In the genomic region with DNA sequence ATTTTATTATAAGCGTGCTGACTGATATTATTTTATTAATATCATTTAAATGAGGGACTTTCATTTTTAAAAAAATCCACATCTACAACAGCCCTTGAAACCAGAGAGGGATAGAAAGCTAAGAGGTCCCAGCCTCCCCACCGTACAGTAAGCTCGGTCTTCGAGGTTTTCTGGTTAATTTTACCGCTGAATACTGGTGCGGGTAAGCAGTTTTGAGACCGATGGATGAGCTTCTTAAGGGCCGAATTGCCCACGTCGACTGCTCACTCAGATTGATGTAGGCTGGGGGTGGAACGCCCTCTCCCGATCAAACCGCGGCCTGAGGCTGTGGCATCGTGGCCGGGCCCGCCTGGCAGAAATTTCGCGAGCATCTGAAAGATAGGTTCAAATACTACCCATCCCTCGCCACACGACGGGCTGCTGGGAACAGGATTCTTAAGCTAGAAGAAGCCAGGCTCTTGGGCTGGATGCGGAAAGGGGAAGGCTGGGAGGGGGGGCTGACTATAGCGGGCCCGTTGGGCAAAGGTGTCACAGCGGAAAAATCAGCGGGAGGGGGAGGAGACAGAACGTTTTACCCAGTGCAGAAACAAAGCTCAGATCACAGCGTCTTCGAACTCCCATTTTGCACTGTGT, we compare ENCODE assay signal across 8 mouse cellular contexts. TPM values are rescaled to one million over a fixed set of nuclear protein-coding genes. Genes with fewer than 3 reads are reported as not detected.
DNase-seq lines count a peak whose midpoint lies in the region; ATAC-seq lines count a peak whose summit lies in the region.
"Had no signal": no experiment of that assay in that cellular context is flagged by ENCODE, and none has a peak within 500 bp of the region (broad histone marks: within the 10 kb centered on the region; RNA-seq: fewer than 3 reads in every experiment).

No protein-coding gene starts in this region.

- no peak for ATAC-seq in megakaryocyte, adult 5-6 weeks (ENCODE audit: poor library complexity, severe bottlenecking)
- ATAC-seq in hindbrain, embryonic 14.5 days (ENCODE audit: low FRiP score), result no peak
- no peak for ATAC-seq in neural tube, embryonic 12.5 days (ENCODE audit: low FRiP score, low read depth)

- DNase-seq in embryo, embryonic 11 days, result peak; percentile 16
- no peak for DNase-seq in hindbrain, embryonic 14.5 days (ENCODE audit: low spot score)
- no peak for DNase-seq in frontal cortex, postnatal 25 days (ENCODE audit: low spot score in 2 of 2)
- DNase-seq in right cerebral cortex, postnatal 25 days, result no peak

- peaks cover 57% of the 10 kb centered on the region for H3K4me1 ChIP-seq in megakaryocyte, embryonic 14.5 days
- peaks cover 48% of the 10 kb centered on the region for H3K4me1 ChIP-seq in hindbrain, embryonic 14.5 days (replicated peaks; ENCODE audit: control insufficient read depth, insufficient read depth, low read length)
- peaks cover 44% of the 10 kb centered on the region for H3K4me1 ChIP-seq in neural tube, embryonic 12.5 days

- peak overlapping the region; percentile 98 for H3K27ac ChIP-seq in hindbrain, embryonic 14.5 days
- no peak overlapping the region; the same call in 1 of the 2 replicates for H3K27ac ChIP-seq in neural tube, embryonic 12.5 days

- peak overlapping the region; percentile 83 for H3K4me2 ChIP-seq in hindbrain, embryonic 14.5 days (replicated peaks)
- H3K4me2 ChIP-seq in neural tube, embryonic 12.5 days (replicated peaks), result peak overlapping the region; percentile 86

- 2% methylated on average over 30 of the region's 30 CpGs for WGBS in hindbrain, embryonic 14.5 days
- 3% methylated on average over 30 of the region's 30 CpGs for WGBS in neural tube, embryonic 12.5 days

- H3K36me3 ChIP-seq in megakaryocyte, embryonic 14.5 days (replicated peaks; ENCODE audit: low read length), result no peaks in the 10 kb centered on the region
- H3K36me3 ChIP-seq in hindbrain, embryonic 14.5 days (replicated peaks; ENCODE audit: control insufficient read depth, insufficient read depth), result no peaks in the 10 kb centered on the region
- H3K36me3 ChIP-seq in neural tube, embryonic 12.5 days, result no peaks in the 10 kb centered on the region

- peak overlapping the region; percentile 14 for H3K4me3 ChIP-seq in megakaryocyte, embryonic 14.5 days (replicated peaks)
- H3K4me3 ChIP-seq in hindbrain, embryonic 14.5 days (replicated peaks; ENCODE audit: low read length), result peak overlapping the region; percentile 83
- peak overlapping the region; percentile 63 for H3K4me3 ChIP-seq in neural tube, embryonic 12.5 days

- no peaks in the 10 kb centered on the region for H3K9me3 ChIP-seq in megakaryocyte, embryonic 14.5 days
- H3K9me3 ChIP-seq in hindbrain, embryonic 14.5 days (ENCODE audit: control insufficient read depth, low read length), result no peaks in the 10 kb centered on the region
- no peaks in the 10 kb centered on the region for H3K9me3 ChIP-seq in neural tube, embryonic 12.5 days

- H3K27me3 ChIP-seq in megakaryocyte, embryonic 14.5 days (replicated peaks), result peaks cover 84% of the 10 kb centered on the region
- peaks cover 4% of the 10 kb centered on the region; the same call in 1 of the 2 replicates for H3K27me3 ChIP-seq in hindbrain, embryonic 14.5 days (ENCODE audit: control insufficient read depth, insufficient read depth, low read length)
- H3K27me3 ChIP-seq in neural tube, embryonic 12.5 days (replicated peaks), result peaks cover 39% of the 10 kb centered on the region

- peak overlapping the region; percentile 98 for H3K9ac ChIP-seq in hindbrain, embryonic 14.5 days
- peak overlapping the region; percentile 81 for H3K9ac ChIP-seq in neural tube, embryonic 12.5 days

RNA-seq across cellular contexts. Expression of gene Mapt, which starts 2.5 kb away (rescaled TPM):
- polyA plus RNA-seq in megakaryocyte, embryonic 14.5 days (2012; ENCODE audit: insufficient read depth, low replicate concordance), result 0.76 TPM in 1 of 2 replicates, not detected in the other
- total RNA-seq in megakaryocyte, adult 5-6 weeks (2015), result 0.09 and 0.36 TPM in 2 replicates
- 0.48 and 1.5 TPM in 2 replicates for total RNA-seq in megakaryocyte, adult 5-6 weeks (2017)
- polyA plus RNA-seq in hindbrain, embryonic 14.5 days (2014; fragmentation: Nextera tagmentation; extraction: Ambion mirVana), result 939 and 1,013 TPM in 2 replicates
- polyA plus RNA-seq in neural tube, embryonic 12.5 days (2016; fragmentation: Nextera tagmentation; extraction: Ambion mirVana), result 271 and 288 TPM in 2 replicates

RNA-seq across cellular contexts. Expression of gene Sppl2c, which starts 47.6 kb away (rescaled TPM):
- polyA plus RNA-seq in megakaryocyte, embryonic 14.5 days (2012; ENCODE audit: insufficient read depth, low replicate concordance), result not detected in 2 replicates
- total RNA-seq in megakaryocyte, adult 5-6 weeks (2015), result not detected in 2 replicates
- not detected in 2 replicates for total RNA-seq in megakaryocyte, adult 5-6 weeks (2017)
- polyA plus RNA-seq in hindbrain, embryonic 14.5 days (2014; fragmentation: Nextera tagmentation; extraction: Ambion mirVana), result not detected in 2 replicates
- polyA plus RNA-seq in neural tube, embryonic 12.5 days (2016; fragmentation: Nextera tagmentation; extraction: Ambion mirVana), result not detected in 2 replicates
- total RNA-seq: left cerebral cortex, postnatal 10 days had no signal

Comparison
In these comparisons a context has a peak if more than half of its experiments do, and no peak if none do; other contexts are left out.
1. H3K4me3 ChIP-seq: peak in every context shown above with its lines; median percentile 83 in hindbrain, embryonic 14.5 days; 63 in neural tube, embryonic 12.5 days; 14 in megakaryocyte, embryonic 14.5 days.
2. RNA of gene Mapt, which starts 2.5 kb away (polyA plus RNA-seq): 939 to 1,013 TPM in hindbrain, embryonic 14.5 days and 271 to 288 TPM in neural tube, embryonic 12.5 days; 0.76 TPM in megakaryocyte, embryonic 14.5 days; every median in the first group is over 100 times any median in the second.